Mouse (Mus musculus): ENCODE measurements around the gene Gm21972. TPM values are rescaled to one million over a fixed set of nuclear protein-coding genes. Genes with fewer than 3 reads are reported as not detected.

The Gm21972 gene
- polyA plus RNA-seq, 1 experiment from 2014 or later = 0.45 TPM

DNA sequence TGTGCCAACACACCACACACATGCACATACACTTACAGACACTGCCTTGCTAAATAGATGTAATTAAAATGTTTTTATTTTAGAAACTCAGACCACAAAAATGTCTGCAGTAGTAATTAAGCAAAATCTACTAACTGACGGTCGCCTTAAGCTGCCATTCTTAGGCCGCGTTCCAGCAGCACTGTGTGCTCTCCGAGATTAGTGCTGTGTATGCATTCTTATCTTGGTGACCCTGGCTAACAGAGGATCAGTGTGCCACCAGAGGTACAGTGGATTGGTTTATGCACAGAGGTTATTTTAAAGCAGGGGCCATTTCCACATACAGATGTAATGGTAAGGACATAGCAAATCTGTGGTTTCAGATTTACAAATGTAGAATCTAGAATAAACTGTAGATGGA lies 27.6 kb downstream of the Gm21972 start:
- peak overlapping the region; percentile 46 for H3K9ac ChIP-seq
- peaks cover 36% of the 10 kb centered on the region for H3K36me3 ChIP-seq
- peak overlapping the region; percentile 93 for H3K27ac ChIP-seq
- H3K4me1 ChIP-seq (replicated peaks) = peaks cover 66% of the 10 kb centered on the region
- H3K27me3 ChIP-seq = no peaks in the 10 kb centered on the region
- peak; percentile 55 for DNase-seq
- WGBS (ENCODE audit: insufficient replicate concordance) = 23% methylated on average over 5 of the region's 5 CpGs
- ATAC-seq (ENCODE audit: low read depth) = peak; percentile 88
- peak overlapping the region; percentile 59 for H3K4me2 ChIP-seq
- H3K4me3 ChIP-seq (replicated peaks) = peak overlapping the region; percentile 15; the same call in 1 of the 2 replicates
- H3K9me3 ChIP-seq (replicated peaks) = no peaks in the 10 kb centered on the region

DNA sequence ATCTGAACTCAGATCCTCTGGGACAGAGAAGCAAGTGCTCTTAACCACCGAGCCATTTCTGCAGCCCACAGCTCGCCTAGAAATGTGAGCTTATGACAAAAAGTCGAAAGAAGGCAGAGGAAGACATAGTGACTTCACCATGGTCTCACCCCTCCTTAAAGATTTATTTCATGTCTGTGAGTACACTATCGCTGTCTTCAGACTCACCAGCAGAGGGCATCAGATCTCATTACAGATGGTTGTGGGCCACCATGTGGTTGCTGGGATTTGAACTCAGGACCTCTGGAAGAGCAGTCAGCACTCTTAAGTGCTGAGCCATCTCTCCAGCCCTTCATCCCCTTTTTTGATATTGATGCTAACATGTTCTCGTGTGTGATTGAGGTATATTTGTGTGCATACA lies 41.2 kb downstream of the Gm21972 start:
- no peaks in the 10 kb centered on the region for H3K27me3 ChIP-seq
- no peaks in the 10 kb centered on the region for H3K9me3 ChIP-seq (replicated peaks)
- H3K27ac ChIP-seq = no peak overlapping the region
- DNase-seq (no peak), ATAC-seq (ENCODE audit: low read depth) (no peak)
- no peak overlapping the region for H3K4me3 ChIP-seq (replicated peaks)
- H3K4me1 ChIP-seq (replicated peaks) = 0 out of 2 replicates have a peak, but pooled peaks cover 5% of the 10 kb centered on the region
- WGBS (ENCODE audit: insufficient replicate concordance) = 80% methylated on average over 5 of the region's 5 CpGs
- H3K4me2 ChIP-seq = no peak overlapping the region
- H3K9ac ChIP-seq = no peak overlapping the region
- H3K36me3 ChIP-seq = peaks cover 50% of the 10 kb centered on the region

DNA sequence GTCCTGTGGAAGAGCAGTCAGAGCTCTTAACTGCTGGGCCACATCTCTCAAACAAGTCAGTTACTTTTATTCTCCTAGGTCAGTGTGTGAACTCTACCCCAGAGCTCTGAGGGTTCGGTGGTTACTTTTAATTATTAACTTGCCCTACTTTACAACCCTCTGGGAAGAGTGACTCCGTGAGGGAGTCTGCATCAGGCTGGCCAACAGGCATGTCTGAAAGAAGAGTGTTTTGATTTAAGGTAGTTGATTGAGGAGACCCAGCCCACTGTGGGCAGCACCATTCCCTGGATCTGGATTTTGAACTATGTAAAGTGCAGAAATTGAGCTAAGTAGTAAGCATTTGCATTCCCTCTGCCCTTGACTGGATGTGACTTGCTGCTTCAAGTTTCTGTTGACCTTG lies 42.6 kb downstream of the Gm21972 start:
- Histone ChIP-seq H3K4me1 (replicated peaks) (0 out of 2 replicates have a peak, but pooled peaks cover 5% of the 10 kb centered on the region), H3K27ac (peak overlapping the region; percentile 70), H3K27me3 (no peaks in the 10 kb centered on the region), H3K4me3 (replicated peaks) (no peak overlapping the region), H3K9me3 (replicated peaks) (no peaks in the 10 kb centered on the region), H3K4me2 (no peak overlapping the region), H3K9ac (no peak overlapping the region), H3K36me3 (peaks cover 41% of the 10 kb centered on the region)
- ATAC-seq (ENCODE audit: low read depth) (peak; percentile 47), DNase-seq (no peak)
- 78% methylated on average over 2 of the region's 2 CpGs for WGBS (ENCODE audit: insufficient replicate concordance)

DNA sequence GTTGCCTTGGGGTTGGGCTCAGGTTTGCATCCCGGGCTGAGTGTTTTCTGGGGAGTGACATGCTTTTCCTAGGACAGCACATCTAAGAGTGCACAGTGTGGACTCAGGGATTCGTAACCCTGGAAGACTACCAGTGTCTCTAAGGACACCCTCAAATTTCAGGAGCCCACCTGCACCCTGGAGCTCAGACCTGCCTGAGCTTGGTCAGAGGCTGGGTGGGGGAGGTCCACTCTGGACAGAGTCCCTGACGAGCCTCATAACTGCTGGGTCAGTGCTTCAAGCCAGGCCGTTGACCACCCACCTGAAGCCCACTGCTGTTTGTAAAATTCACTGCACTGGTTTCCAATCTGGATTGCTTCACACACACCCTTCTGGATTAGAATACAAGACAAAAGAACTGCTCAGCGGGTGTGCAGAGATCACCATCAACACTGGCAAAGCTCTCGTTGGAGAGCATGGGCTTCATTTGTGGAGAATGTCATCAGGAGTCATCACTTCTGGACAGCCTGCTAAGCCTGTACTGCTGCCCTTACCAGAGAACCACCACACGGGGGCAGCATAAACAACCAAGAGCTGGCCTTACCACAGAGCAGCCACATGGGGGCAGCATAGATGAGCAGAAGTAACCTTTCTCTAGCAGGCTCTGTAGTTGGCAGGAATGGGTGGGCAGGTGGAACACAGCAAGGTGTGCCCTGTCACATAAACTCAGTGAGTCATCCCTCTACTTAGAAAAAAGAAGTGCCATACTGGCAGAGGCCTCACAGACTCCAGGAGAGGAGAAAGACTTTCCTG lies 45.2 kb downstream of the Gm21972 start:
- no peaks in the 10 kb centered on the region for H3K27me3 ChIP-seq
- ATAC-seq (ENCODE audit: low read depth) (peak; percentile 50), DNase-seq (peak; percentile 53)
- no peaks in the 10 kb centered on the region for H3K9me3 ChIP-seq (replicated peaks)
- H3K27ac ChIP-seq = no peak overlapping the region
- H3K9ac ChIP-seq = no peak overlapping the region
- peaks cover 22% of the 10 kb centered on the region for H3K36me3 ChIP-seq
- peaks cover 28% of the 10 kb centered on the region for H3K4me1 ChIP-seq (replicated peaks)
- no peak overlapping the region for H3K4me2 ChIP-seq
- no peak overlapping the region for H3K4me3 ChIP-seq (replicated peaks)
- WGBS (ENCODE audit: insufficient replicate concordance) = 35% methylated on average over 7 of the region's 7 CpGs

DNA sequence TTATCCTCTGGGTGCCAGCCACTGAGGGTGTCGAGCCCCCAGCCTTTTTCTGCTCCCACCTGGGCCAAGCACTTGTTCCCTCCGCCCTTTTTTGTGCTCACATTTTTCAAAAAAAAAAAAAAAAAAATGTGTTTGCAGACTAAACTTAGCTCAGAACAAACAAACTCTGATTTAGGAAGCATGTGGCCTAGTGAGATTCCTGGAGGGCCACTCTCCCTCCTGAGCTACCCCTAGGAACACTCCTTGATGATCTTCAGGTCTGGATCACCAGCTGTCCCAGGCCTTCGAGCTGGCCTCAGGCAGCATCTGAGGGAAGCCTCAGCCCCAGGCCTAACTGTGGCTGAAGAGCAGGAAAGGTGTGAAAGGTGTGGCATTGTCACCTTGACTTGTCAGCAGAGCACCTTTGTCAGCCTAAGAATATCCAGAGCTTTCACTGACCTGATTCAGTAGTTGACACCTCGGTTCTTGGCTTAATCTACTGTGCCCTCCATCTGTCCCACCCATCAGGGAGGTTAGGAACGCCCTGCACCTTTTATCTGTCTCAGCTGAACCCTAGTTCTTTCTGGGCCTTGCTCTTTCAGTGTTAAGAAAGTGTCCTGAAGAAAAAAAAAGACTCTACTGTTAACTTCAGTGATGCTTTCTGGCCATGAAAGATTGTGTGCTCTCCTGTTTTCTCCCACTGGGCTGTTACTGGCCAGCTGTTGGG lies 48.7 kb downstream of the Gm21972 start:
- H3K4me1 ChIP-seq (replicated peaks) = peaks cover 24% of the 10 kb centered on the region
- 44% methylated on average over 5 of the region's 5 CpGs for WGBS (ENCODE audit: insufficient replicate concordance)
- ATAC-seq (ENCODE audit: low read depth) (peak; percentile 78), DNase-seq (peak; percentile 45)
- H3K27me3 ChIP-seq = no peaks in the 10 kb centered on the region
- peak overlapping the region; percentile 57 for H3K27ac ChIP-seq
- 0 out of 2 replicates have a peak, but pooled peaks cover 3% of the 10 kb centered on the region for H3K36me3 ChIP-seq
- H3K4me3 ChIP-seq (replicated peaks) = no peak overlapping the region
- H3K9ac ChIP-seq = peak overlapping the region; percentile 34
- no peaks in the 10 kb centered on the region for H3K9me3 ChIP-seq (replicated peaks)
- H3K4me2 ChIP-seq = peak overlapping the region; percentile 32

DNA sequence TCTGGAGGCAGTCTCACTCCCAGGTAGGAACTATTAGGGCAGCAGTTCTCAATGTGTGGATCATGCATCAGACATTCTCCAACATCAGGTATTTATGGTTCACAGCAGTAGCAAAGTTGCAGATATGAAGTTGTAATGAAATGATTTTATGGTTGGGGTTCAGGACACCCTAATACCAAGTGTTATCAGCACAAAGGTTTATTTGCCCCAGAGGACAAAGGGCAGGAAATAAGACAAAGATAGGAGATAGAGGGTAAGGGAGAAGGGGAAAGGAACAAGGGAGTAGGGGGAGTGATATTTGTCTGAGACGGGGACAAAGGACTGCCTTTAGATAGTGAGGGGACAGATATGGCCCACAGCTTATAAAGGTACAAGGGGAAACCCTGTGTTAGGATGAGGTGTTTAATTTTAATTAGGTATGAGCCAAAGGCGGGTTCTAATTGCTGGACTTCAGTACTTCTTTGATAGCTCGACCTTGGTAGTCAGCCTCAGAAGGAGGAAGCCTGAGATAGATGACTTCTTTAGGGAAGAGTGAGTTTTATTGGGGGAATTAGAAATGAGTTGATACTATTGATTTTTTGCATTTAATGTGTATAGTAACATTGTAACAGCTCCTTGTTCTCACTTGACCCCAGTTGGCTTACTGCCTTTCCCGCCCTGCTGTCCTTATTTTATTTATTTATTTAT lies 50.3 kb downstream of the Gm21972 start:
- Histone ChIP-seq H3K9ac (no peak overlapping the region), H3K36me3 (peaks cover under 1% of the 10 kb centered on the region; the same call in 1 of the 2 replicates), H3K9me3 (replicated peaks) (no peaks in the 10 kb centered on the region), H3K27ac (no peak overlapping the region), H3K4me2 (no peak overlapping the region), H3K4me1 (replicated peaks) (peaks cover 24% of the 10 kb centered on the region), H3K27me3 (no peaks in the 10 kb centered on the region), H3K4me3 (replicated peaks) (no peak overlapping the region)
- WGBS (ENCODE audit: insufficient replicate concordance) = 62% methylated on average over 4 of the region's 4 CpGs
- DNase-seq (no peak), ATAC-seq (ENCODE audit: low read depth) (no peak)

DNA sequence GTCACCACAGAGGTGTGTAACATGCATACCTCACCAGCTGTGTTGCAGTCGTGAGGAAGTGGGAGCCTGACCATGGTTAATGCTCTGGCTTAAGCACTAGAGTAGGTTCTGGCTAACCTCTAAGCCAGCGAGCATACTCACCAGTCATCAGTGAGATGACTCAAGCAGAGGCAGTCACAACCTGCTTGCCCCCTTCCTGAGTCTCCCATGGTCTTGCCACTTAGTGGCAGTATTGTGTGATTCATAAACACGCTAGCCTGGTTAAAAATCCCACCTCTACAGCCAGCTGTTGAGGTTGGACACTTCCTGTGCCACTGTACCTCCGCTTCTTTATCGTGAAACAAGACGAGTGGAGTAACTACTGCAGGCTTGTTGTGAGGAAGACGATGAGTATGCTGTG lies 53.3 kb downstream of the Gm21972 start:
- Histone ChIP-seq H3K27ac (no peak overlapping the region), H3K36me3 (peaks cover 12% of the 10 kb centered on the region; the same call in 1 of the 2 replicates), H3K4me2 (no peak overlapping the region), H3K4me1 (replicated peaks) (peaks cover 24% of the 10 kb centered on the region), H3K4me3 (replicated peaks) (no peak overlapping the region), H3K9ac (no peak overlapping the region), H3K9me3 (replicated peaks) (no peaks in the 10 kb centered on the region), H3K27me3 (no peaks in the 10 kb centered on the region)
- ATAC-seq (ENCODE audit: low read depth) = no peak
- DNase-seq = no peak
- WGBS (ENCODE audit: insufficient replicate concordance) = 50% methylated on average over 7 of the region's 7 CpGs

DNA sequence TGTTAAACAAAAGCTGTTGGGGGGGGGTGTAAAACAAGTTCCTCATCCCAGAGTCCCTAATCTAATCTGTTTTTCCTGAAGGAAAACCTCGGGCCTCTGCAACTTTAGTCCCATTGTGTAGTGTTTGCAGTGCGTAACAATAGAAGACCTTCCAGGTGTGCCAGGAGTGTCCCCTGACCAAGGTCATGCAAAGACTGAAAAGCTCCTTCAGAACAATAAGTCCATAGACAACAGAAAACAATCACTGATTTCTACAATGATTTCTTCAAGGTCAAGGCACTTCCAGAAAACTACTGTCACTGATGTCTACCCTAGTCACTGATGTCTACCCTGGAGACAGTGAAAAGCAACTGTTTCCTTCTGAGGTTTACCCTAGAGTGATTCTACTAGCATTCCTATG lies 54.4 kb downstream of the Gm21972 start:
- H3K4me3 ChIP-seq (replicated peaks) = no peak overlapping the region
- H3K9ac ChIP-seq = no peak overlapping the region
- WGBS (ENCODE audit: insufficient replicate concordance) = 51% methylated on average over 2 of the region's 2 CpGs
- H3K4me2 ChIP-seq = no peak overlapping the region
- H3K27me3 ChIP-seq = no peaks in the 10 kb centered on the region
- H3K9me3 ChIP-seq (replicated peaks) = no peaks in the 10 kb centered on the region
- DNase-seq (no peak), ATAC-seq (ENCODE audit: low read depth) (no peak)
- H3K36me3 ChIP-seq = peaks cover 12% of the 10 kb centered on the region; the same call in 1 of the 2 replicates
- H3K27ac ChIP-seq = no peak overlapping the region
- H3K4me1 ChIP-seq (replicated peaks) = peaks cover 13% of the 10 kb centered on the region

DNA sequence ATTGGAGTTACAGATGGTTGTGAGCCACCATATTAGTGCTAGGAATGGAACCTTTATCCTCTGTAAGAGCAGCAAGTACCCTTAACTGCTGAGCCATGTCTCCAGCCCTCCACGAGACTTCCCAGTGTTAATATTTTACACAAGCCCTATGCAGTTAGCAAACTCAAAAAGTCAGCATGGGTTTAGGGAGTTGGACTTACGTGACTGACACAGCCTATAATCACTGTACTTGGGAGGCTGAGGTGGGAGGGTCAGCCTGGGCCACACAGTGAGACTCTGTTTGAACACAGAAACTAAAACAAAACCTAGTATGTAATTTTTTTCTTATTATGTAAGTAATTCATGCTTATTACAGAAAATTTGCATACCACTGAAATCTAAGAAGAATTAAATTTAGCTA lies 54.8 kb downstream of the Gm21972 start:
- no peak for ATAC-seq (ENCODE audit: low read depth)
- H3K27me3 ChIP-seq = no peaks in the 10 kb centered on the region
- H3K4me1 ChIP-seq (replicated peaks) = peaks cover 10% of the 10 kb centered on the region
- H3K9me3 ChIP-seq (replicated peaks) = no peaks in the 10 kb centered on the region
- no peak overlapping the region for H3K9ac ChIP-seq
- no peak overlapping the region for H3K4me3 ChIP-seq (replicated peaks)
- no peak overlapping the region for H3K4me2 ChIP-seq
- H3K36me3 ChIP-seq = peaks cover 12% of the 10 kb centered on the region; the same call in 1 of the 2 replicates
- no peak overlapping the region for H3K27ac ChIP-seq
- WGBS (ENCODE audit: insufficient replicate concordance) = 75% methylated on average over 2 of the region's 2 CpGs
- no peak for DNase-seq

DNA sequence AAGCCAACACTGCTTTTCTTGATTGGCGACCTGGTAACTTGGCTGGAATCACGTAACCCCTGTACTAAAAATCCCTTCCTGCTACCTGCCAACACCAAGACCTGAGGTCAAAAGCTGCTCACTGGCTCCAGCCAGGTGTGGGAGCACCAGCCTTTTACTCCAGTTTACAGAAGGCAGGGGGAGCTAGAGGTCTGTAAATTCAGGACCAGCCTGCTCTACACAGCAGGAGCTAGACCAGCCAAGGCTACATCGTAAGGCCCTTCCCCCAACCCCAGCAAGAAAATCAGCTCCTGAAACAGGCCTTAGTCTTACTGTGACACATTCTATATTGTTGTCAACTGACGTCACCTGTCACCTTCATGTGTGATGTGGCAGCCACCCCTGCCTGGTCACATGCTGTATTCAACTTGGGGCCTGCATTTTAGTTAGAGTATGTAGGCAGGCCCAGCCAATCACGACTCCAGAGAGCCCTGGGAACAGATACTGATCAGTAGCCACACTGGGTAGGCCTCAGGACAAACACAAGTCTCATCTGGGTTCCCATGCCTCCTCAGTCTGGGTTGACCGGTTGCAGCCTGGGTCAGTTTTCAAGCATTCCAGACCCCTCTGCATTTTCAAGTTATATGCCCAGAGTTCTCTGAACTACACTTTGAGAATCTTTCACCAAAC lies 55.7 kb downstream of the Gm21972 start:
- DNase-seq (no peak), ATAC-seq (ENCODE audit: low read depth) (peak; percentile 55)
- no peak overlapping the region for H3K9ac ChIP-seq
- 65% methylated on average over 6 of the region's 6 CpGs for WGBS (ENCODE audit: insufficient replicate concordance)
- peaks cover 14% of the 10 kb centered on the region; the same call in 1 of the 2 replicates for H3K36me3 ChIP-seq
- H3K4me1 ChIP-seq (replicated peaks) = peaks cover 6% of the 10 kb centered on the region
- no peak overlapping the region for H3K4me2 ChIP-seq
- H3K9me3 ChIP-seq (replicated peaks) = no peaks in the 10 kb centered on the region
- no peaks in the 10 kb centered on the region for H3K27me3 ChIP-seq
- no peak overlapping the region for H3K4me3 ChIP-seq (replicated peaks)
- H3K27ac ChIP-seq = no peak overlapping the region

DNA sequence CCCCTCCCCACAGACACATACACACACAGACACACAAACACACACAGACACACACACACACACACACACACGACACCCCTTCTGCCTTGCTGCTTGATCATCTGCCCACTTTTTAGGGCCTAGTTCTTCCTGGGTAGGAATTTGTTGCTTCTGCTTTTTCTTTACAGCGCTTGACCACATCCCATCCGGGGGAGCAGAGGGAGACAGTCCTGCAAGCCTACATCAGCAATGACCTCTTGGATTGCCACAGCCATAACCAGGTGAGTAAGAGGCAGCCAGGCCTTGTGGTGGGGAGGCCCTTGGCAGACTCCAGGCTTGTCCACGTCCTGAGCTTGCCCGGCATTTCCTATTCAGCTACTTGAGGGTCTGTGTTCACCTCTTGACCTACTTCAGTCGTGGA lies 57.4 kb downstream of the Gm21972 start:
- DNase-seq = no peak
- peaks cover 6% of the 10 kb centered on the region for H3K4me1 ChIP-seq (replicated peaks)
- H3K9me3 ChIP-seq (replicated peaks) = no peaks in the 10 kb centered on the region
- H3K36me3 ChIP-seq = peaks cover 18% of the 10 kb centered on the region
- H3K9ac ChIP-seq = no peak overlapping the region
- H3K4me3 ChIP-seq (replicated peaks) = no peak overlapping the region
- no peaks in the 10 kb centered on the region for H3K27me3 ChIP-seq
- WGBS (ENCODE audit: insufficient replicate concordance) = 55% methylated on average over 6 of the region's 6 CpGs
- H3K27ac ChIP-seq = no peak overlapping the region
- ATAC-seq (ENCODE audit: low read depth) = no peak
- no peak overlapping the region for H3K4me2 ChIP-seq
